Mouse (Mus musculus): Measurements from ENCODE around the gene Mrps16. TPM values are rescaled to one million over a fixed set of nuclear protein-coding genes. Genes with fewer than 3 reads are reported as not detected.

Gene Mrps16
- total RNA-seq (2015; ENCODE audit: low replicate concordance) (12.9 and 16.1 TPM in 2 replicates), total RNA-seq (2017; ENCODE audit: low replicate concordance) (5.0 and 14.6 TPM in 2 replicates)

GRCm38 (mm10) chr14:20393205-20393913, at the start of gene Mrps16:
Gene Mrps16, minus strand, starts transcription at chr14:20393634.
- peak; percentile 95 for ATAC-seq (replicated peaks; ENCODE audit: low FRiP score, poor library complexity, severe bottlenecking)

- no peak for ATAC-seq (replicated peaks; ENCODE audit: low FRiP score, poor library complexity, severe bottlenecking)
Measured at GRCm38 (mm10) chr14:20442252-20442651, 48.8 kb upstream of the Mrps16 start.

DNA sequence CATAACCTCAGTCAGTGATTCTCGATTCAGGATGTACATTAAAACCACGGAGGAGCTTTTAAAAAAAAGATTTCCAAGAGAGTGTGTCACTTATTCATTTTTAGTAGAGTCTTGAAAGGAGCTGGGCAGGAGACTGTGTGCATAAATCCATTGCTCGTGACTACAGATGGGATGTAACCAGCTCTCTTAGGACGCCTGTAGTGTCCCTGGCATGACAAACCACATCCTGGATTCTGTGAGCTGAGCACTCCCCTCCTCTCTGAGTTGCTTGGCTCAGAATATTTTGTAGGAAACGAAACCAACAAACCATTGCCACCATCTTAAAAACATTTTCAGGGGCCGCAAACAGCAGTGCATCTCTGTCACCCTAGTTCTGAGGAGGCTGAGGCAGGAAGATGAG, 43.5 kb upstream of the Mrps16 start:
- ATAC-seq (replicated peaks; ENCODE audit: low FRiP score, poor library complexity, severe bottlenecking), result no peak

DNA sequence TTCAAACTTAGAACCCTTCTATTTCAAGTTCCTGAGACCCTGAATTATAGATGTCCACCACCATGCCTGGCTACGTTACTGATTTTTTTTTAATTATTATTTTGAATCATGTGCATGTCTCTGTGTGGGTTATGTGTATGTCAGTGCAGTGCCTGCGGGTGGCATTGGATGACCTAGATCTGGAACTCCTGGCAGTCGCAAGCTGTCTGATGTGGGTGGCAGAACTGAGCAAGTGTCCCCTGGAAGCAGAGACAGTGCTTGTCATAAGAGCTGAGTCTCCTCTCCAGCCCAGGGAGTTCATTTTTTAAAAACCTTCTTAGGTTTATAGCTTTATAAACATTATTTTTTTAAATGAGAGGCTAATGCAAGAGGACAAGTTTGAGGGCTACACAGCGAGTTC, 39.0 kb upstream of the Mrps16 start:
- no peak for ATAC-seq (replicated peaks; ENCODE audit: low FRiP score, poor library complexity, severe bottlenecking)

- ATAC-seq (replicated peaks; ENCODE audit: low FRiP score, poor library complexity, severe bottlenecking), result no peak
Measured at GRCm38 (mm10) chr14:20431726-20432125, 38.3 kb upstream of the Mrps16 start.

DNA sequence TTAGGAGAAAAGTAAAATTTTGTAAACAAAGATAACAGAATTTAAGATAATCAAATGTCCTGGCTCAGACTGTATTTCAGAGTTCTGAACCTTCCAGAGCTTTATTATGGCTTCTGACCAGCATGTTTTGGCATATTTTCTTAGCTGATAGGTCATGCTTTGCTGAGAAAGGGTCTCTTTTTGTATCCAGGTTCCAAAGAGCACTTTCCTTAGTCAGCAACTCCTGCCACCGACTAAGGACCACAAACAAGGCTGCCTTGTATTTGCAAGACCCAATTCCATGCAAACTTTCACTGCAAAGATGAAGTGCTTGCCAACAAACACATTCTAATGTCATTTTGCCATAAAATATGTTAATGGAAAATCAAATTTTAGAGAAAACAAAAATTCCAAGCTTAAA, 36.4 kb upstream of the Mrps16 start:
- ATAC-seq (replicated peaks; ENCODE audit: low FRiP score, poor library complexity, severe bottlenecking), result no peak

GRCm38 (mm10) chr14:20428593-20428992, 35.2 kb upstream of the Mrps16 start:
- no peak for ATAC-seq (replicated peaks; ENCODE audit: low FRiP score, poor library complexity, severe bottlenecking)

DNA sequence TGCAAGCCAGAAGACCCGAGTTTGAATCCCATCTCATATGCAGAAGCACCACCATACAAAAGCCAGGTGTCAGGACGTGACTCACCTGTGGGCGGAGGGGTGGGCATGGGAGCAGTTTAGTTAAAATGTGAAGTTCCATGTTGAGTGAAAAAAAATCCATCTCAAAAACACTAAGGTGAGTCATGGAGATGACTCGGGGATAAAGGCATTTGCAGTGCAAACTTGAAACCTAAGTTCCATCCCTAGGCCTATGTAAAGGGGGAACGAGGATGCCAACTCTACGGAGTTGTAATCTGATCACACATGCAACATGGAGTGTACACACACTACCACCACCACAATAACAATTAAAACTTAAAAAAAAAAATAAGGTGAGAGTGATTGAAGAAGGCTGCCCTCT, 29.6 kb upstream of the Mrps16 start:
- no peak for ATAC-seq (replicated peaks; ENCODE audit: low FRiP score, poor library complexity, severe bottlenecking)

GRCm38 (mm10) chr14:20422257-20422656, 28.8 kb upstream of the Mrps16 start:
- no peak for ATAC-seq (replicated peaks; ENCODE audit: low FRiP score, poor library complexity, severe bottlenecking)

- ATAC-seq (replicated peaks; ENCODE audit: low FRiP score, poor library complexity, severe bottlenecking), result peak; percentile 92
Measured at GRCm38 (mm10) chr14:20400071-20400470, 6.6 kb upstream of the Mrps16 start.

- no peak for ATAC-seq (replicated peaks; ENCODE audit: low FRiP score, poor library complexity, severe bottlenecking)
Measured at GRCm38 (mm10) chr14:20398864-20399263, 5.4 kb upstream of the Mrps16 start.

DNA sequence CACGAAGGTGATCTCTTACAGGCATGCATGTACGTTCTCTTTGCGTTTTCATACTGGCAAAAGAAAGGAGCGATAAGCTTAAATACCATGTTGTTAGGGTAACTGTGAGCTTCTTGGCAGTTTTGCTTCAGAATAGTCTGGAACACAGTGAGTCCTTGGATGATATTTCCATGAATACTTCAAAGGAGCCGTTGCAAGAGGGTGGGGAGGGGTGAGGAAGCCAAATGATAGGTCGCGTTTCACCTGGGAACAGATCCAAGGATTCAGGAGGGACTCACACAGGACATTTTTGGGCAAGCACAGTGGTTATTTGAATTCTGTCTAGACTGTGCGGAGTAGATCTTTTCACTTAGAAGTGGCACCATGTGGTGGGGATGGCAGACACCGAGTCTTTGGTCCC, 3.8 kb upstream of the Mrps16 start:
- no peak for ATAC-seq (replicated peaks; ENCODE audit: low FRiP score, poor library complexity, severe bottlenecking)

- no peak for ATAC-seq (replicated peaks; ENCODE audit: low FRiP score, poor library complexity, severe bottlenecking)
Measured at GRCm38 (mm10) chr14:20392326-20392725, 1.1 kb downstream of the Mrps16 start.

DNA sequence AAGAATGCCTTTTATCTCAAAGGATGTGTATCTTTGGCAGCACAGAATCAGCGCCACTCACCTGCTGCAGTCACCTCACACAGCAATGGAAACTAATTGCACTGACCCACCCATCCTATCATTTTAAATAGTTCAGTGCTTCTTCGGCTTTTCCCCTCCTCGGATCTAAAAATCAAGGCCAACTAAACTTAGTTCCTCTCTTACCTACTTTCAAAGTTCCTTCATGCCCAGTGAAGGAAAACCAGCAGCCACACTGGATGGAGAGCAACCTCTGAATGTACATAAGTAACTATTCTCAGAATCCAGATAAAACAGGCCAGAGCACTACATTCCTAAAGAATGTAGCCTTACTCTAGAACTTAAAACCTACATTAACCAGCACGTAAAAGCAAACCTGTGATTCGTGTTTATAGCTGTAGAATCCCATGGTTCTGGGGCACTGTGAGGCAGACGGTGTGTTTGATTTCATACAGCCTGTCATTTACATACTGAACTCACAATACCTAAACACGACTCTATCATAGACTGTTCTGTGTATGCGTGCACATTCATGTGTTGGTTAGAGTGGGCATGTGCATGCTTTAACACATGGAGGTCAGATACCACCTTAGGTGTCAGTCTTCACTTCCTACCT, 3.9 kb downstream of the Mrps16 start:
- no peak for ATAC-seq (replicated peaks; ENCODE audit: low FRiP score, poor library complexity, severe bottlenecking)

GRCm38 (mm10) chr14:20388441-20389129, 4.8 kb downstream of the Mrps16 start, which contains the start of gene Dnajc9:
Gene Dnajc9, minus strand, starts transcription at chr14:20388910.
- ATAC-seq (replicated peaks; ENCODE audit: low FRiP score, poor library complexity, severe bottlenecking), result peak; percentile 79

DNA sequence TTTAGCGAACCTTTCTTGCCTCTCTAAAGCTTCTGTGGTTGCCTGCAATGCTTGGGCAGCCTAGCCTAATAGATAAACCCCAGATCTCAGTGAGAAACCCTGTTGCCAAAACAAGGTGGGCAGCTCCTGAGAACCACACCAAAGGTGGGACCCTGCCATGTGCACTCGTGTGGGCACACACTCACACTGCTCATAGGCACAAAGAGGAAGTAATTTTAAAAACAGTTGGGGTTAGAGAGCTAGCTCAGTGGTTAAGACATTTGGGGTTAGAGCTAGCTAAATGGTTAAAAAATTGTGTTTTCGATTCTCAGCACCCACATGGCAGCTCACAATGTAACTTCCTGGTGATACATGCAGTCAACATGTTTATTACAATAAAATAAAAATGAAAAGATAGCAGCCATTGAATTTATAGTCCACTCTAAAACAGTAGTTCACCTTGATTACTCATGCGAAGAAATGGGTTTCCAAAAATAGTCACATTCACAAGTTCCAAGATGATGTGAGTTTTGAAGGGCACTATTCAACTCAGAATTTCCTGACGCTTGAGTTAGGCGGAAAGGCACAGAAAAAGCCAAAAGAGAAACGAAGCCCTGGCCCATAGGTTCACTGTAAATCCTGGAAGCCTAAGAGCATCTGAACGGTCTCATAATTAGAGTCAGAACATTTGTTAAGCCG, 13.5 kb downstream of the Mrps16 start:
- ATAC-seq (replicated peaks; ENCODE audit: low FRiP score, poor library complexity, severe bottlenecking), result no peak

- no peak for ATAC-seq (replicated peaks; ENCODE audit: low FRiP score, poor library complexity, severe bottlenecking)
Measured at GRCm38 (mm10) chr14:20379087-20379640, 14.3 kb downstream of the Mrps16 start.

GRCm38 (mm10) chr14:20378313-20379061, 14.9 kb downstream of the Mrps16 start:
- peak; percentile 94 for ATAC-seq (replicated peaks; ENCODE audit: low FRiP score, poor library complexity, severe bottlenecking)

DNA sequence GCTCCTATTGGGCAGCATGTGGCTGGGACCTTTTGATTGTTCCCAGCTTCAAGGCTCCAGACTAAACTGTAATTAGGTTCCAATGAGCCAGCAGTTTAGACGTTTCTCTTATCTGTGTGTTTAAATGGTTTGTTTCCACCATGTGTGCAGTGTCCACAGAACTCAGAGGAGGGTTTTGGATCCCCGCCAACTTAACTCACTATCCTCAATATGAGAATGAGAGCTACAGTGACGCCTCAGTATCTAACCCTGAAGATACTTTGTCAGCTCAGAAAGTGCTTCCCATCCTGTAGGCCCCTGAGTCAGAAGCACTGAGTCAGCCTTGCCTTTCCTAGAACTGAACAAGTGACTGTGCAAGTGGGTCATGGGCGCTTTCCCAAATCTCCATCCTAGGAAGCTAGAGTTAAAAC, 16.3 kb downstream of the Mrps16 start:
- no peak for ATAC-seq (replicated peaks; ENCODE audit: low FRiP score, poor library complexity, severe bottlenecking)

Measured in erythroblast, adult 5-6 weeks (primary cell).